Mouse (Mus musculus) ES-Bruce4 (cell line): ENCODE measurements around the gene Adam23. TPM values are rescaled to one million over a fixed set of nuclear protein-coding genes. Genes with fewer than 3 reads are reported as not detected.

Experiments
- H3K27ac ChIP-seq: 2 replicates; pipeline ENCODE4 v1.5.1; 2012; ENCODE audit warnings: low read length, inconsistent platforms; ENCODE audit not compliant: insufficient read depth
- H3K27me3 ChIP-seq: 2 replicates; pipeline ENCODE4 v1.6.1; 2012; ENCODE audit warnings: mild to moderate bottlenecking, low read length, inconsistent platforms; ENCODE audit not compliant: control insufficient read depth, poor library complexity, insufficient read depth, severe bottlenecking
- H3K36me3 ChIP-seq: 2 replicates; pipeline ENCODE4 v1.6.1; 2012; ENCODE audit warnings: inconsistent platforms, mild to moderate bottlenecking, low read length, moderate library complexity; ENCODE audit not compliant: control insufficient read depth, poor library complexity, insufficient read depth, severe bottlenecking
- H3K4me1 ChIP-seq: one replicate; pipeline ENCODE4 v1.8.1; 2011; ENCODE audit warnings: low read length; ENCODE audit not compliant: control insufficient read depth, insufficient read depth
- H3K4me3 ChIP-seq: 2 replicates; pipeline ENCODE4 v1.5.1; 2011; ENCODE audit warnings: low read depth, mild to moderate bottlenecking, low read length
- H3K9ac ChIP-seq: 2 replicates; pipeline ENCODE4 v1.6.1; 2012; ENCODE audit warnings: low read depth, mild to moderate bottlenecking, inconsistent platforms; ENCODE audit not compliant: poor library complexity, severe bottlenecking
- H3K9me3 ChIP-seq: replicated peaks from 2 replicates; pipeline ENCODE4 v1.6.1; 2012; ENCODE audit warnings: mild to moderate bottlenecking, low read length, inconsistent platforms; ENCODE audit not compliant: control insufficient read depth, poor library complexity, insufficient read depth, severe bottlenecking
- CTCF ChIP-seq: IDR thresholded peaks from one replicate; pipeline ENCODE4 v1.8.1; 2011; ENCODE audit warnings: low read depth, low read length
- EP300 ChIP-seq: IDR thresholded peaks from 2 replicates; pipeline ENCODE4 v1.6.1; 2011; ENCODE audit warnings: low read depth, low read length; ENCODE audit not compliant: insufficient read depth
- POLR2A ChIP-seq: IDR thresholded peaks from one replicate; pipeline ENCODE4 v1.8.1; 2011; ENCODE audit warnings: low read length; ENCODE audit not compliant: insufficient read depth
- polyA plus RNA-seq: library from polyadenylated mRNA; stranded (reverse); fragments of >200 nt; gene quantifications from 2 replicates; pipeline ENCODE4 v1.2.4, GENCODE M21; 2011; ENCODE audit warnings: low read depth; ENCODE audit not compliant: missing spikeins, insufficient read depth, insufficient read length

Adam23 gene
- polyA plus RNA-seq, 1 experiment: 26.1 TPM

DNA sequence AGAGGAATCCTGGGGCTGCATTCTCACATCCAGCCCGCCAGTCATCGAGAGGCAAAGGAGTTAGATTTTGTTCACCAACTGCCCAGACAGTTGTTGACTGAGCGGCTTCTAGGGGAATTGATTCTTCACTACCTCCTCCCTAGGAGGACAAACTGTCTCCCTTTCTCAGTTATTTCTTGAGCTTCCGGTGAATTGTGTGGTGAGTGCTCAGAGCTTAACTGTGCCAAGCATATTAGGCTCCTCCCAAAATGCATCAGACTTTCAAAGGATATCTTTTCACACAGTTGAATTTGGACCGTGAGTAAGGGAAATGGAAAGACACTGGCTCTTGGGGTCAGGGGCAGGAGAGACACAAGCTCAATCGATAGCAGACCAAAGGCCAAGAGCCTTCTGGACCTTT is 39.0 kb downstream of the Adam23 start:
- no peak for TF ChIP-seq EP300
- TF ChIP-seq CTCF: no peak
- TF ChIP-seq POLR2A: no peak
- H3K27me3 ChIP-seq: no peaks in the 10 kb centered on the region

DNA sequence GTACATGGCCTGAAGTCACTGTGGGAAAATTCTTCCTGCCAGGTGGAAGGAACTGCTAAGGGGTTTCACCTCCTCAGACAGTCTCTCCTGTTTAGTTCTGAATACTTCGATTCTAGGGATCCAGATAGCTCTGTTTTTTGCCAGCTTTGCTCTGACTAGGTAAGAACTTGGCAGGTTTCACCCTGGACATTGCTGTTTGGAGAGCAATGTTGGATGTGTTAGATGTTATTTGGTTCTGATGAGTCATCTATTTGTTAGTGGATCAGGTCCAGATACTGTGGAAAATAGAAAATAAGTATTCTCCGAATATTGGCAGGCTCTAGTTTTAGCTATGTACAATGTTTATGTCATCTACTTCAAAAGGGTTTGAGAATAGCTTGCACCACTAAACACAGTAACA is 41.0 kb downstream of the Adam23 start:
- Histone ChIP-seq H3K36me3 (no peaks in the 10 kb centered on the region; the same call in none of the 2 replicates), H3K27me3 (no peaks in the 10 kb centered on the region), H3K27ac (no peak overlapping the region), H3K4me1 (no peaks in the 10 kb centered on the region), H3K4me3 (no peak overlapping the region), H3K9ac (no peak overlapping the region), H3K9me3 (no peaks in the 10 kb centered on the region)
- TF ChIP-seq POLR2A (no peak), CTCF (no peak), EP300 (no peak)

More for the DNA sequence above, 39.0 kb downstream of the Adam23 start:
- no peaks in the 10 kb centered on the region for H3K9me3 ChIP-seq
- no peak overlapping the region for H3K27ac ChIP-seq
- H3K4me1 ChIP-seq: no peaks in the 10 kb centered on the region
- H3K36me3 ChIP-seq: no peaks in the 10 kb centered on the region; the same call in none of the 2 replicates
- no peak overlapping the region for H3K9ac ChIP-seq
- H3K4me3 ChIP-seq: no peak overlapping the region

- no peak overlapping the region for H3K27ac ChIP-seq
- no peaks in the 10 kb centered on the region for H3K36me3 ChIP-seq
Observed at GRCm38 (mm10) chr1:63491001-63491400, 45.3 kb downstream of the Adam23 start.

GRCm38 (mm10) chr1:63493325-63493724 is 47.6 kb downstream of the Adam23 start:
- H3K4me3 ChIP-seq: no peak overlapping the region
- H3K4me1 ChIP-seq: no peaks in the 10 kb centered on the region
- TF ChIP-seq POLR2A: no peak
- no peak for TF ChIP-seq EP300
- TF ChIP-seq CTCF: no peak

More at GRCm38 (mm10) chr1:63491001-63491400, 45.3 kb downstream of the Adam23 start:
- Histone ChIP-seq H3K9ac (no peak overlapping the region), H3K4me1 (no peaks in the 10 kb centered on the region), H3K4me3 (no peak overlapping the region), H3K9me3 (no peaks in the 10 kb centered on the region), H3K27me3 (no peaks in the 10 kb centered on the region)
- no peak for TF ChIP-seq EP300
- no peak for TF ChIP-seq POLR2A
- no peak for TF ChIP-seq CTCF

GRCm38 (mm10) chr1:63507386-63507785 is 61.7 kb downstream of the Adam23 start:
- Histone ChIP-seq H3K4me1 (no peaks in the 10 kb centered on the region), H3K9ac (no peak overlapping the region), H3K4me3 (no peak overlapping the region), H3K27ac (no peak overlapping the region), H3K27me3 (no peaks in the 10 kb centered on the region), H3K9me3 (no peaks in the 10 kb centered on the region), H3K36me3 (no peaks in the 10 kb centered on the region)
- TF ChIP-seq POLR2A (no peak), CTCF (no peak), EP300 (no peak)

More at GRCm38 (mm10) chr1:63493325-63493724, 47.6 kb downstream of the Adam23 start:
- no peaks in the 10 kb centered on the region for H3K36me3 ChIP-seq
- H3K9ac ChIP-seq: no peak overlapping the region
- H3K27ac ChIP-seq: no peak overlapping the region
- H3K9me3 ChIP-seq: no peaks in the 10 kb centered on the region
- H3K27me3 ChIP-seq: no peaks in the 10 kb centered on the region

GRCm38 (mm10) chr1:63508801-63509200 is 63.1 kb downstream of the Adam23 start:
- H3K9me3 ChIP-seq: no peaks in the 10 kb centered on the region
- H3K27me3 ChIP-seq: no peaks in the 10 kb centered on the region
- H3K27ac ChIP-seq: no peak overlapping the region
- H3K4me1 ChIP-seq: no peaks in the 10 kb centered on the region
- H3K4me3 ChIP-seq: no peak overlapping the region
- no peak overlapping the region for H3K9ac ChIP-seq
- no peak for TF ChIP-seq CTCF
- TF ChIP-seq EP300: no peak
- H3K36me3 ChIP-seq: no peaks in the 10 kb centered on the region
